Mouse (Mus musculus) kidney, embryonic 14.5 days (tissue): Measurements from ENCODE around the gene Hoxa11. TPM values are rescaled to one million over a fixed set of nuclear protein-coding genes. Genes with fewer than 3 reads are reported as not detected.
A peak's percentile ranks its signal among the peaks of the same experiment; 100 is the strongest.

Source experiments
- ATAC-seq: fragments of 200-750 bp; cut with Nextera tagmentation; 2 replicates; pipeline ENCODE4 v1.8.0; 2017; ENCODE audit warnings: moderate number of reproducible peaks, mild to moderate bottlenecking, moderate TSS enrichment, moderate library complexity; ENCODE audit not compliant: low FRiP score, low TSS enrichment
- H3K27ac ChIP-seq: fragments of 300-500 bp; sonication (generic); 2 replicates; pipeline ENCODE4 v1.5.1; 2014; ENCODE audit warnings: low read depth, mild to moderate bottlenecking, low read length, moderate library complexity, mixed read lengths
- H3K27me3 ChIP-seq: fragments of 300-500 bp; sonication (generic); 2 replicates; pipeline ENCODE4 v1.6.1; 2014; ENCODE audit warnings: mild to moderate bottlenecking, low read length; ENCODE audit not compliant: control insufficient read depth, insufficient read depth
- H3K36me3 ChIP-seq: fragments of 300-500 bp; sonication (generic); 2 replicates; pipeline ENCODE4 v1.6.1; 2014; ENCODE audit warnings: low read length, mixed read lengths; ENCODE audit not compliant: control insufficient read depth, insufficient read depth
- H3K4me1 ChIP-seq: fragments of 300-500 bp; sonication (generic); 2 replicates; pipeline ENCODE4 v1.6.1; 2014; ENCODE audit warnings: low read length, mixed read lengths; ENCODE audit not compliant: control insufficient read depth, insufficient read depth
- H3K4me2 ChIP-seq: fragments of 300-500 bp; sonication (generic); replicated peaks from 2 replicates; pipeline ENCODE4 v1.6.1; 2014; ENCODE audit warnings: low read depth, mild to moderate bottlenecking, low read length
- H3K4me3 ChIP-seq: fragments of 300-500 bp; sonication (generic); 2 replicates; pipeline ENCODE4 v1.5.1; 2014; ENCODE audit warnings: mild to moderate bottlenecking, low read length
- H3K9ac ChIP-seq: fragments of 300-500 bp; sonication (generic); 2 replicates; pipeline ENCODE4 v1.6.1; 2014; ENCODE audit warnings: low read depth, mild to moderate bottlenecking, low read length, moderate library complexity
- H3K9me3 ChIP-seq: fragments of 300-500 bp; sonication (generic); 2 replicates; pipeline ENCODE4 v1.6.1; 2016; ENCODE audit warnings: low read length; ENCODE audit not compliant: control insufficient read depth
- WGBS: fragments of 180-500 bp; shearing (Covaris S2); extraction: QIAGEN DNeasy Blood & Tissue Kit; methylation state at CpG from one replicate; pipeline ENCODE4 v1.1.7; 2014; 5-methylcytosine and 5-hydroxymethylcytosine counted together
- polyA plus RNA-seq: library from polyadenylated mRNA; unstranded; fragments of >200 nt; fragmentation: Nextera tagmentation; extraction: Ambion mirVana; gene quantifications from 2 replicates; pipeline ENCODE4 v1.2.1, GENCODE M21; 2014

Gene Hoxa11
- polyA plus RNA-seq, 1 experiment from 2014 or later, result 35.6 TPM

GRCm38 (mm10) chr6:52208072-52208867 lies 37.3 kb downstream of the Hoxa11 start, which contains the start of gene Hoxa6:
Hoxa6 (minus strand) TSS chr6:52208722.
- Histone ChIP-seq H3K36me3 (peaks cover 32% of the 10 kb centered on the region), H3K27ac (peak within 1 kb of the TSS; percentile 76), H3K4me3 (peak within 1 kb of the TSS; percentile 89), H3K27me3 (no peaks in the 10 kb centered on the region; the same call in 1 of the 2 replicates), H3K4me2 (peak within 1 kb of the TSS; percentile 97), H3K9me3 (no peaks in the 10 kb centered on the region), H3K9ac (peak within 1 kb of the TSS; percentile 91), H3K4me1 (peaks cover 49% of the 10 kb centered on the region)
- WGBS, result 1% methylated on average over 47 of the region's 47 CpGs
- no peak for ATAC-seq

- Histone ChIP-seq H3K9me3 (no peaks in the 10 kb centered on the region), H3K4me2 (peak overlapping the region; percentile 97), H3K4me1 (peaks cover 55% of the 10 kb centered on the region)
These were observed 38.0 kb downstream of the Hoxa11 start for GRCm38 (mm10) chr6:52207684-52207976.

GRCm38 (mm10) chr6:52206882-52207683 lies 38.5 kb downstream of the Hoxa11 start:
- Histone ChIP-seq H3K4me1 (peaks cover 60% of the 10 kb centered on the region), H3K27me3 (no peaks in the 10 kb centered on the region; the same call in 1 of the 2 replicates), H3K27ac (peak overlapping the region; percentile 76), H3K36me3 (peaks cover 42% of the 10 kb centered on the region), H3K4me2 (peak overlapping the region; percentile 97), H3K4me3 (peak overlapping the region; percentile 65; the same call in 1 of the 2 replicates), H3K9me3 (no peaks in the 10 kb centered on the region), H3K9ac (peak overlapping the region; percentile 91)
- 12% methylated on average over 4 of the region's 4 CpGs for WGBS
- ATAC-seq, result no peak

More at GRCm38 (mm10) chr6:52207684-52207976, 38.0 kb downstream of the Hoxa11 start:
- H3K9ac ChIP-seq, result peak overlapping the region; percentile 91
- H3K27ac ChIP-seq, result peak overlapping the region; percentile 76
- H3K27me3 ChIP-seq, result no peaks in the 10 kb centered on the region; the same call in 1 of the 2 replicates
- H3K36me3 ChIP-seq, result peaks cover 37% of the 10 kb centered on the region
- no peak for ATAC-seq
- peak overlapping the region; percentile 89 for H3K4me3 ChIP-seq

- 6% methylated on average over 55 of the region's 55 CpGs for WGBS
- H3K9me3 ChIP-seq, result no peaks in the 10 kb centered on the region
- H3K4me2 ChIP-seq, result peak overlapping the region; percentile 97
- H3K36me3 ChIP-seq, result peaks cover 51% of the 10 kb centered on the region
- peak overlapping the region; percentile 65 for H3K4me3 ChIP-seq
- peak overlapping the region; percentile 76 for H3K27ac ChIP-seq
- peak overlapping the region; percentile 91 for H3K9ac ChIP-seq
- no peaks in the 10 kb centered on the region; the same call in 1 of the 2 replicates for H3K27me3 ChIP-seq
- peaks cover 71% of the 10 kb centered on the region for H3K4me1 ChIP-seq
- ATAC-seq, result no peak
These were observed 39.7 kb downstream of the Hoxa11 start for GRCm38 (mm10) chr6:52205638-52206621.

- peaks cover 55% of the 10 kb centered on the region for H3K36me3 ChIP-seq
- H3K9ac ChIP-seq, result peak overlapping the region; percentile 91
- H3K4me3 ChIP-seq, result peak overlapping the region; percentile 65
- no peak for ATAC-seq
- peak overlapping the region; percentile 76 for H3K27ac ChIP-seq
- peaks cover 78% of the 10 kb centered on the region for H3K4me1 ChIP-seq
- H3K4me2 ChIP-seq, result peak overlapping the region; percentile 97
- WGBS, result 6% methylated on average over 14 of the region's 14 CpGs
- H3K27me3 ChIP-seq, result no peaks in the 10 kb centered on the region; the same call in 1 of the 2 replicates
- no peaks in the 10 kb centered on the region for H3K9me3 ChIP-seq
These were observed 40.4 kb downstream of the Hoxa11 start for GRCm38 (mm10) chr6:52205221-52205620.

- H3K4me1 ChIP-seq, result peaks cover 76% of the 10 kb centered on the region
- peak; percentile 70 for ATAC-seq
- under 1% methylated on average over 65 of the region's 65 CpGs for WGBS
These were observed 41.4 kb downstream of the Hoxa11 start, which contains the start of gene Hoxa5 for GRCm38 (mm10) chr6:52204050-52204752. Hoxa5 (minus strand) TSS chr6:52204587.

GRCm38 (mm10) chr6:52203371-52204049 lies 42.1 kb downstream of the Hoxa11 start:
- Histone ChIP-seq H3K4me3 (peak overlapping the region; percentile 65), H3K36me3 (peaks cover 55% of the 10 kb centered on the region), H3K9me3 (no peaks in the 10 kb centered on the region), H3K27ac (peak overlapping the region; percentile 88), H3K4me2 (peak overlapping the region; percentile 97), H3K9ac (peak overlapping the region; percentile 91), H3K4me1 (peaks cover 75% of the 10 kb centered on the region), H3K27me3 (no peaks in the 10 kb centered on the region; the same call in 1 of the 2 replicates)
- under 1% methylated on average over 45 of the region's 46 CpGs for WGBS
- ATAC-seq, result no peak

More at GRCm38 (mm10) chr6:52204050-52204752, 41.4 kb downstream of the Hoxa11 start, which contains the start of gene Hoxa5:
- H3K4me3 ChIP-seq, result peak within 1 kb of the TSS; percentile 65
- peaks cover 55% of the 10 kb centered on the region for H3K36me3 ChIP-seq
- H3K4me2 ChIP-seq, result peak within 1 kb of the TSS; percentile 97
- peak within 1 kb of the TSS; percentile 88 for H3K27ac ChIP-seq
- H3K27me3 ChIP-seq, result no peaks in the 10 kb centered on the region; the same call in 1 of the 2 replicates
- H3K9ac ChIP-seq, result peak within 1 kb of the TSS; percentile 91
- H3K9me3 ChIP-seq, result no peaks in the 10 kb centered on the region
